In genomic region chr7:72299726-72300125, GRCm38 (mm10) we compare ENCODE assay signal across 27 mouse cellular contexts. TPM values are rescaled to one million over a fixed set of nuclear protein-coding genes. Genes with fewer than 3 reads are reported as not detected.
A peak's percentile ranks its signal among the peaks of the same experiment; 100 is the strongest.
DNase-seq lines count a peak whose midpoint lies in the region; ATAC-seq lines count a peak whose summit lies in the region.
"Had no signal": no experiment of that assay in that cellular context is flagged by ENCODE, and none has a peak within 500 bp of the region (broad histone marks: within the 10 kb centered on the region; RNA-seq: fewer than 3 reads in every experiment).

No protein-coding gene starts in this region.

- no peak for ATAC-seq in liver, embryonic 12.5 days
- ATAC-seq in megakaryocyte progenitor cell, adult 5-6 weeks (replicated peaks; ENCODE audit: poor library complexity): peak; percentile 87
- no peak for ATAC-seq in CD4-positive, CD25-positive, alpha-beta regulatory T cell, adult 4 months
- ATAC-seq: forebrain, embryonic 13.5 days; midbrain, embryonic 13.5 days had no signal

- H3K4me2 ChIP-seq in liver, embryonic 12.5 days: no peak overlapping the region
- H3K4me2 ChIP-seq: embryonic facial prominence, embryonic 15.5 days; forebrain, embryonic 13.5 days; heart, embryonic 11.5 days; hindbrain, embryonic 13.5 days; midbrain, embryonic 13.5 days; stomach, embryonic 15.5 days had no signal

- no peak overlapping the region for H3K4me3 ChIP-seq in liver, embryonic 12.5 days
- H3K4me3 ChIP-seq: embryonic facial prominence, embryonic 10.5 days; embryonic facial prominence, embryonic 15.5 days; forebrain, embryonic 13.5 days; hindbrain, embryonic 13.5 days; midbrain, embryonic 13.5 days; stomach, embryonic 15.5 days had no signal

- H3K9ac ChIP-seq in liver, embryonic 12.5 days: no peak overlapping the region
- H3K9ac ChIP-seq: embryonic facial prominence, embryonic 15.5 days; forebrain, embryonic 13.5 days; hindbrain, embryonic 13.5 days; midbrain, embryonic 13.5 days; stomach, embryonic 15.5 days had no signal

- no peak overlapping the region for H3K27ac ChIP-seq in liver, embryonic 12.5 days
- H3K27ac ChIP-seq: embryonic facial prominence, embryonic 10.5 days; embryonic facial prominence, embryonic 15.5 days; forebrain, embryonic 13.5 days; hindbrain, embryonic 13.5 days; midbrain, embryonic 13.5 days had no signal

- H3K27me3 ChIP-seq in liver, embryonic 12.5 days (replicated peaks): no peaks in the 10 kb centered on the region
- H3K27me3 ChIP-seq: embryonic facial prominence, embryonic 15.5 days; forebrain, embryonic 13.5 days; midbrain, embryonic 13.5 days; stomach, embryonic 15.5 days had no signal

- peak; percentile 18 for DNase-seq in liver
- peak; percentile 70 to 71 for DNase-seq in spleen, postnatal 36 days (ENCODE audit: low spot score in 2 of 2)
- DNase-seq in spleen, adult 12 weeks (ENCODE audit: low spot score): no peak
- DNase-seq in cerebellum, postnatal 25 days: no peak
- no peak for DNase-seq in c-Kit-positive CD71-positive TER-119-positive erythroid progenitor cells, embryonic 14.5 days (ENCODE audit: low spot score)
- DNase-seq: adrenal gland, postnatal 25 days; cerebellum, adult 18-20 months; cerebellum, postnatal 10 days; gastrocnemius, postnatal 25 days; heart, adult 18-20 months; heart, postnatal 36 days; kidney, adult 9 months; kidney, postnatal 10 days; layer of hippocampus, adult 9-11 months; lung, postnatal 14 days; retina, postnatal 1 day; right cerebral cortex, postnatal 14 days had no signal

- WGBS in liver, embryonic 12.5 days (ENCODE audit: insufficient replicate concordance): 32% methylated on average over 6 of the region's 6 CpGs

- H3K9me3 ChIP-seq in liver, embryonic 12.5 days (replicated peaks): no peaks in the 10 kb centered on the region
- H3K9me3 ChIP-seq: embryonic facial prominence, embryonic 10.5 days; embryonic facial prominence, embryonic 15.5 days; forebrain, embryonic 13.5 days; hindbrain, embryonic 13.5 days; midbrain, embryonic 13.5 days; stomach, embryonic 15.5 days had no signal

- H3K4me1 ChIP-seq in liver, embryonic 12.5 days: no peaks in the 10 kb centered on the region
- H3K4me1 ChIP-seq: embryonic facial prominence, embryonic 10.5 days; embryonic facial prominence, embryonic 15.5 days; hindbrain, embryonic 13.5 days; midbrain, embryonic 13.5 days; stomach, embryonic 15.5 days had no signal

- H3K36me3 ChIP-seq in liver, embryonic 12.5 days: no peaks in the 10 kb centered on the region
- H3K36me3 ChIP-seq: embryonic facial prominence, embryonic 10.5 days; embryonic facial prominence, embryonic 15.5 days; hindbrain, embryonic 13.5 days; midbrain, embryonic 13.5 days; stomach, embryonic 15.5 days had no signal

RNA-seq across cellular contexts. Expression of gene Mctp2, which starts 6.7 kb away (rescaled TPM):
- polyA plus RNA-seq in liver, embryonic 12.5 days (2016; fragmentation: Nextera tagmentation; extraction: Ambion mirVana): 0.19 and 0.29 TPM in 2 replicates
- 1.7 and 2.2 TPM in 2 replicates for total RNA-seq in megakaryocyte progenitor cell, adult 5-6 weeks (2015)
- total RNA-seq in megakaryocyte progenitor cell, adult 5-6 weeks (2017): 0.87 and 1.8 TPM in 2 replicates
- 1 to 10 TPM; 2.1 to 2.8 TPM for polyA plus RNA-seq in CD4-positive, CD25-positive, alpha-beta regulatory T cell, adult 4 months (2017; shearing (Covaris generic))

Comparison
In these comparisons a context has a peak if more than half of its experiments do, and no peak if none do; other contexts are left out.
1. DNase-seq: peak in liver (single experiment) and spleen, postnatal 36 days (2 of 2); none in spleen, adult 12 weeks (single experiment), cerebellum, postnatal 25 days (0 of 2) and c-Kit-positive CD71-positive TER-119-positive erythroid progenitor cells, embryonic 14.5 days (single experiment).